Mouse (Mus musculus): ENCODE measurements around the gene Nub1. TPM values are rescaled to one million over a fixed set of nuclear protein-coding genes. Genes with fewer than 3 reads are reported as not detected.

Nub1 gene
- polyA plus RNA-seq, 1 experiment, result 81.1 TPM

- Histone ChIP-seq H3K9me3 (replicated peaks; ENCODE audit: control insufficient read depth, insufficient read depth, low read length, poor library complexity, severe bottlenecking) (no peaks in the 10 kb centered on the region), H3K36me3 (ENCODE audit: control insufficient read depth, insufficient read depth, low read length, poor library complexity, severe bottlenecking) (no peaks in the 10 kb centered on the region), H3K4me1 (ENCODE audit: control insufficient read depth, insufficient read depth, low read length) (no peaks in the 10 kb centered on the region), H3K27ac (ENCODE audit: insufficient read depth, low read length) (no peak overlapping the region), H3K4me3 (ENCODE audit: low read depth, low read length) (no peak overlapping the region), H3K27me3 (ENCODE audit: control insufficient read depth, insufficient read depth, low read length, poor library complexity, severe bottlenecking) (no peaks in the 10 kb centered on the region), H3K9ac (ENCODE audit: low read depth, poor library complexity, severe bottlenecking) (no peak overlapping the region)
- TF ChIP-seq CTCF (IDR thresholded peaks at IDR 0.05; ENCODE audit: low read depth, low read length) (no peak), POLR2A (IDR thresholded peaks at IDR 0.05; ENCODE audit: insufficient read depth, low read length) (no peak), EP300 (IDR thresholded peaks at IDR 0.05; ENCODE audit: insufficient read depth, low read depth, low read length) (no peak)
These were observed 56.0 kb downstream of the Nub1 start for GRCm38 (mm10) chr5:24741172-24741885.

- peaks cover 5% of the 10 kb centered on the region for H3K4me1 ChIP-seq (ENCODE audit: control insufficient read depth, insufficient read depth, low read length)
- no peaks in the 10 kb centered on the region for H3K27me3 ChIP-seq (ENCODE audit: control insufficient read depth, insufficient read depth, low read length, poor library complexity, severe bottlenecking)
- no peak overlapping the region for H3K4me3 ChIP-seq (ENCODE audit: low read depth, low read length)
- H3K9me3 ChIP-seq (replicated peaks; ENCODE audit: control insufficient read depth, insufficient read depth, low read length, poor library complexity, severe bottlenecking), result no peaks in the 10 kb centered on the region
- H3K27ac ChIP-seq (ENCODE audit: insufficient read depth, low read length), result no peak overlapping the region
- no peak for TF ChIP-seq POLR2A (IDR thresholded peaks at IDR 0.05; ENCODE audit: insufficient read depth, low read length)
- no peak for TF ChIP-seq EP300 (IDR thresholded peaks at IDR 0.05; ENCODE audit: insufficient read depth, low read depth, low read length)
- TF ChIP-seq CTCF (IDR thresholded peaks at IDR 0.05; ENCODE audit: low read depth, low read length), result no peak
- H3K9ac ChIP-seq (ENCODE audit: low read depth, poor library complexity, severe bottlenecking), result no peak overlapping the region
- H3K36me3 ChIP-seq (ENCODE audit: control insufficient read depth, insufficient read depth, low read length, poor library complexity, severe bottlenecking), result no peaks in the 10 kb centered on the region
These were observed 58.6 kb downstream of the Nub1 start for GRCm38 (mm10) chr5:24743956-24744355.

DNA sequence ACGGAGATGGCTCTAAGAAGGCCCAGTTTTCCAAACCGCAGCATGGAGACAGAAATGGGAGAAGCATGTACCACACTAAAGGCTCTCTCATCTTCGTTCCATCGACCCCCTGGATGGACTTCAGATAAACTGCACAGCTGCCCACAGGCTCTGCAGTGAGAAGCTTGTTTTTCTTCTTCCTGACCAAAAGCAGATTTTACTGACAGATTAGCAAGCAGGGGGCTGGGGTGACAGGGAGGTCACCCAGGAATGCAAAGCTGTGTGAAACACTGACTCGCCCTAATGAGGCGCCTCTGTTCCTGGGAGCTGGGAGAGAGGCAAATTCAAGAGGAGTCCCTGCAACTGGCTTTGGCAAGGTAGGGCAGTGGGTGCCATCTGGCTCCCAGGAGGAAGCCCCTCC, 62.2 kb downstream of the Nub1 start:
- Histone ChIP-seq H3K4me1 (ENCODE audit: control insufficient read depth, insufficient read depth, low read length) (peaks cover 5% of the 10 kb centered on the region), H3K27ac (ENCODE audit: insufficient read depth, low read length) (peak overlapping the region; percentile 1; the same call in 1 of the 2 replicates), H3K36me3 (ENCODE audit: control insufficient read depth, insufficient read depth, low read length, poor library complexity, severe bottlenecking) (no peaks in the 10 kb centered on the region), H3K9ac (ENCODE audit: low read depth, poor library complexity, severe bottlenecking) (no peak overlapping the region), H3K9me3 (replicated peaks; ENCODE audit: control insufficient read depth, insufficient read depth, low read length, poor library complexity, severe bottlenecking) (no peaks in the 10 kb centered on the region), H3K27me3 (ENCODE audit: control insufficient read depth, insufficient read depth, low read length, poor library complexity, severe bottlenecking) (no peaks in the 10 kb centered on the region), H3K4me3 (ENCODE audit: low read depth, low read length) (no peak overlapping the region)
- no peak for TF ChIP-seq EP300 (IDR thresholded peaks at IDR 0.05; ENCODE audit: insufficient read depth, low read depth, low read length)
- no peak for TF ChIP-seq CTCF (IDR thresholded peaks at IDR 0.05; ENCODE audit: low read depth, low read length)
- no peak for TF ChIP-seq POLR2A (IDR thresholded peaks at IDR 0.05; ENCODE audit: insufficient read depth, low read length)

- Histone ChIP-seq H3K36me3 (ENCODE audit: control insufficient read depth, insufficient read depth, low read length, poor library complexity, severe bottlenecking) (no peaks in the 10 kb centered on the region), H3K9ac (ENCODE audit: low read depth, poor library complexity, severe bottlenecking) (peak overlapping the region; percentile 92), H3K9me3 (replicated peaks; ENCODE audit: control insufficient read depth, insufficient read depth, low read length, poor library complexity, severe bottlenecking) (no peaks in the 10 kb centered on the region), H3K27ac (ENCODE audit: insufficient read depth, low read length) (peak overlapping the region; percentile 85), H3K27me3 (ENCODE audit: control insufficient read depth, insufficient read depth, low read length, poor library complexity, severe bottlenecking) (no peaks in the 10 kb centered on the region), H3K4me3 (ENCODE audit: low read depth, low read length) (peak overlapping the region; percentile 66), H3K4me1 (ENCODE audit: control insufficient read depth, insufficient read depth, low read length) (peaks cover 5% of the 10 kb centered on the region)
- no peak for TF ChIP-seq CTCF (IDR thresholded peaks at IDR 0.05; ENCODE audit: low read depth, low read length)
- no peak for TF ChIP-seq POLR2A (IDR thresholded peaks at IDR 0.05; ENCODE audit: insufficient read depth, low read length)
- no peak for TF ChIP-seq EP300 (IDR thresholded peaks at IDR 0.05; ENCODE audit: insufficient read depth, low read depth, low read length)
These were observed 64.4 kb downstream of the Nub1 start for GRCm38 (mm10) chr5:24749731-24750130.

DNA sequence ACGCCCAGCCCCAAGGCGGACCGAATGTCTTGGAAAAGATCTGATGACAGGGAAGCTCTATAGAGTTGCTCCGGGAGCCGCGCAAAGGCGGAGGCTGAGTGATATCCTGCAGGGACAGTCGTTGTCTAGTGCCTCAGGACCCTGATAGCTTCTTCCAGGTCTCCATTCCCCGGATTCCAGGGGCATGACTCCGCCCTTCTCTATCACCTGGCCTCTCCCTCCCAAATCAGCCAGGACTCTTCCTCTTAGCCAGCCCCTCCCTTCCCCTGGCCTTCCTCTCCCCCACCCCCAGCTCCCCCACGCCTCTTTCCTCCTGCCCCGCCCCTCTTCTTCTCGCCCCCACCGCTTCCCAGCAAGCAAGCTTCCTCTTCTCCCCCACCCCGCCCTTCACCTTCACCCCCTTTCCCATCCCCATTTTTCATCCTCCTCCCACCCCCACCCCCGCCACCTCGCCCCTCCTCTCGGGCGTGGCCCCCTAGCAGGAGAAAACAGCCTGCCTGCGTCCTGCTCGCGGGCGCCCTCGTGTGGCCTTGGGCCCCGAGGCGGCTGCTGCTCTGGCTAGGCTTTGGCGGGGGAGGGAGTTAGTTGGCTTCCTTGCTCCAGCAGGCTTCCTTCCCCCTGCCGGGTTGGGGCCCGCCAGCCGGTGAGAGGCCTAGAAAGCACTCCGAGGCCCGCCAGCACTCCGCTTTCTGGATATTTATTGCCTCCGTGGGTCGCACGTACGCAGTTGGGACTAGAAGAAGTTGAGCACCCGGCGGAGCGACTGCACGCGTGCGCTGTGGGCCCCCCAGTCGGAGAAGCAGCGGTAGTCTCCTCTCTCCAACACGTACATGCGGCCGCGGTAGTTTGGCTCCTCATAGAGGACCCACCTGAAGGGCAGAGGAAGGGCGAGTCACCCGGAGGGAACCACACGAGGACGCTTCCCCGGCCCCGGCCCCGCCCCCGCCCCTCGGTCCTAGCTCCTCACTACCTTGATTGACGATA, 65.3 kb downstream of the Nub1 start:
- H3K27me3 ChIP-seq (ENCODE audit: control insufficient read depth, insufficient read depth, low read length, poor library complexity, severe bottlenecking), result no peaks in the 10 kb centered on the region
- peak overlapping the region; percentile 92 for H3K9ac ChIP-seq (ENCODE audit: low read depth, poor library complexity, severe bottlenecking)
- no peaks in the 10 kb centered on the region for H3K9me3 ChIP-seq (replicated peaks; ENCODE audit: control insufficient read depth, insufficient read depth, low read length, poor library complexity, severe bottlenecking)
- H3K4me3 ChIP-seq (ENCODE audit: low read depth, low read length), result peak overlapping the region; percentile 89
- H3K36me3 ChIP-seq (ENCODE audit: control insufficient read depth, insufficient read depth, low read length, poor library complexity, severe bottlenecking), result no peaks in the 10 kb centered on the region
- peaks cover 5% of the 10 kb centered on the region for H3K4me1 ChIP-seq (ENCODE audit: control insufficient read depth, insufficient read depth, low read length)
- peak; percentile 53 for TF ChIP-seq POLR2A (IDR thresholded peaks at IDR 0.05; ENCODE audit: insufficient read depth, low read length)
- peak; percentile 71 for TF ChIP-seq CTCF (IDR thresholded peaks at IDR 0.05; ENCODE audit: low read depth, low read length)
- TF ChIP-seq EP300 (IDR thresholded peaks at IDR 0.05; ENCODE audit: insufficient read depth, low read depth, low read length), result peak; percentile 48; the same call in 1 of the 2 replicates
- peak overlapping the region; percentile 91 for H3K27ac ChIP-seq (ENCODE audit: insufficient read depth, low read length)
